Mouse (Mus musculus): ENCODE results near the gene Glud1. TPM values are rescaled to one million over a fixed set of nuclear protein-coding genes. Genes with fewer than 3 reads are reported as not detected.

The Glud1 gene
- 13.6 TPM for polyA plus RNA-seq (2017; shearing (Covaris generic))

DNA sequence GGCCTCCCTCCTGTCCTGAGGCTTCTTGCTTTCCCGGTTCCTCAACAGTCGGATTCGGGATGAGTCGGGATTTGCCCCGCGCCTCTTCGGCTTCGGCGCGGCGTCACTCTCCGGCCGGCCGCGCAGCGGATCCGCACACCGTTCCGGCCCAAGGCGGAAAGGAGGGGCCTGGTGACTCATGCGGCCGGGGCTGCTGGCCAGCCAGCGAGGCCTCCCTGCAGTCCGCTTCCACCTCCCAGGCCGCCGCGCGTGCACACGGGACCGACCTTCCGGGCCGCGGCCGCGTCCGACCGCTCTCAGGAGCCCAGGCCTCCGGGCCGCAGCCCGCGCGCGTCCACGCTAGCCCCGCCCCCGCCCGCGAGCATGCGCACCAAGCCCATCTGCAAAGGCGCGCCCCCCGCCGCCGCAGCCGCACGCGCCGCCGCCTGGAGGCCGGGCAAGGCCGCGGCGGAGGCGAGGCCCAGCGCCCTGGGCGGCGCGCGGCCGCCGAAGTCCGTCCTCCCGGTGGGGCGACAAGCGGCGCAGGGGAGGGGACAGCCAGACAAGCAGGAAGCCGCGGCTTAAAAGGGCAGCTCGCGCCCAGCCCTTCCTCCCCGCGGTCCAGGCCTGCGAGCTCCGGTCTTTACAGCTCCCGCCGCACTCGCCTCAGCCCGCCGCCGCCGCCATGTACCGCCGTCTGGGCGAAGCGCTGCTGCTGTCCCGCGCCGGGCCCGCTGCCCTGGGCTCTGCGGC, at the start of gene Glud1, which contains the start of gene Shld2:
TSS of gene Glud1 (plus strand) at position 494 of the 732 bp plus-strand sequence.
TSS of gene Shld2 (minus strand) at position 260 of the 732 bp plus-strand sequence.

DNA sequence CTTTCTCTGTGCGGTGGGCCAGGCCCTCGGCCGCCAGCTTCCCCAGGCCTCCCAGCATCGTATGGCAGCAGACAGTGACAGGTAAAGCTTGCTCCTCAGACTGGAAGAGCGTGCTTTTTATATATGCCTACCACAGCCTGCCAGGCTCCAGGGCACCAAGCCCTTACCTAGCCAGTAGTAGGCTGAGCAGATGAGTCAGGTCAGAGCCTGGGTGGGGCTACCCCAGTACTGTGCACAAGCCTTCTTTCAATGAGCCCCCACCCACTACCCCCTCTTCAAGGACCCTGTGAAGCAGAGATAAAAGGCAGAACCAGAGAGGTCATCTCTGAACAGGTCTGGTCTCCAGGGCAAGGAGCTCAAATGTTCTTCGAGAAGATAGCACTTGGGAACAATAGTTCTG, 44.8 kb downstream of the Glud1 start, which contains the start of gene Fam25c:
TSS of gene Fam25c (minus strand) at position 133 of the 400 bp plus-strand sequence.

DNA sequence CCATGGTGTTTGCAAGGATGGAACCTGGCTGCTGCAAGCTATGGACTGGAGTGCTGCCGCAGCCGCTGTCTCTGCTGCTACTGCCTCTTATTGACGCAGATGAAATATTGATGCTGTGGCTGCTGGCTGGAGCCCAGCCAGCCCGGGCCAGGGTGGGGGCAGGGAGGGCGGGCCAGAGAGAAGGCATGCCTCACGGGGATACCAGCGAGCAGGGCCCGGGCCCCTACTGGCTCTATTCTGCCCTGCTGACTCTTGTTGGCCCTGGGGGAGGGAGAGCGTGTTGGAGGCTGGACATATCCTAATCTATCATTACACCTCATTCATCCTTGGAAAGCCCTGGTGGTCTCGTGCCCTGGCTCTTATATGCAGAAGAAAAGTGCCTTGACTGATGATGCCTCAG, 64.0 kb downstream of the Glud1 start, which contains the start of gene Sncg:
TSS of gene Sncg (minus strand) at position 213 of the 400 bp plus-strand sequence.

GRCm38 (mm10) chr14:34375415-34375904, 64.9 kb downstream of the Glud1 start, which contains the start of gene Mmrn2:
TSS of gene Mmrn2 (plus strand) at chr14:34375465.

Other genes starting within 250 kb of the Glud1 start
- not detected for gene Anxa8, start 224.7 kb upstream of the Glud1 start, polyA plus RNA-seq (2017; shearing (Covaris generic))
- not detected for gene A630023A22Rik, start 208.0 kb upstream of the Glud1 start, polyA plus RNA-seq (2017; shearing (Covaris generic))
- gene Npy4r, start 158.2 kb upstream of the Glud1 start, polyA plus RNA-seq (2017; shearing (Covaris generic)) = not detected
- 0.09 TPM for gene Gprin2, start 109.1 kb upstream of the Glud1 start, polyA plus RNA-seq (2017; shearing (Covaris generic))
- not detected for gene Syt15, start 91.1 kb upstream of the Glud1 start, polyA plus RNA-seq (2017; shearing (Covaris generic))
- 9.0 TPM for gene Shld2, start 234 bp upstream of the Glud1 start, polyA plus RNA-seq (2017; shearing (Covaris generic))
- not detected for gene Fam25c, start 44.7 kb downstream of the Glud1 start, polyA plus RNA-seq (2017; shearing (Covaris generic))
- gene Sncg, start 64.1 kb downstream of the Glud1 start, polyA plus RNA-seq (2017; shearing (Covaris generic)) = not detected
- 0.12 TPM for gene Mmrn2, start 64.7 kb downstream of the Glud1 start, polyA plus RNA-seq (2017; shearing (Covaris generic))
- gene Bmpr1a, start 192.6 kb downstream of the Glud1 start, polyA plus RNA-seq (2017; shearing (Covaris generic)) = 0.37 TPM
- gene 9230112D13Rik, start 212.1 kb downstream of the Glud1 start, polyA plus RNA-seq (2017; shearing (Covaris generic)) = not detected

Measured in inflammation-experienced regulatory T-cells, adult 16 weeks (primary cell).